Mouse (Mus musculus) ES-Bruce4 (cell line): Measurements from ENCODE around the gene Ankdd1a. TPM values are rescaled to one million over a fixed set of nuclear protein-coding genes. Genes with fewer than 3 reads are reported as not detected.

ENCODE experiments used
- H3K27ac ChIP-seq: 2 replicates; pipeline ENCODE4 v1.5.1; 2012; ENCODE audit warnings: low read length, inconsistent platforms; ENCODE audit not compliant: insufficient read depth
- H3K27me3 ChIP-seq: 2 replicates; pipeline ENCODE4 v1.6.1; 2012; ENCODE audit warnings: mild to moderate bottlenecking, low read length, inconsistent platforms; ENCODE audit not compliant: control insufficient read depth, poor library complexity, insufficient read depth, severe bottlenecking
- H3K36me3 ChIP-seq: 2 replicates; pipeline ENCODE4 v1.6.1; 2012; ENCODE audit warnings: inconsistent platforms, mild to moderate bottlenecking, low read length, moderate library complexity; ENCODE audit not compliant: control insufficient read depth, poor library complexity, insufficient read depth, severe bottlenecking
- H3K4me1 ChIP-seq: one replicate; pipeline ENCODE4 v1.8.1; 2011; ENCODE audit warnings: low read length; ENCODE audit not compliant: control insufficient read depth, insufficient read depth
- H3K4me3 ChIP-seq: 2 replicates; pipeline ENCODE4 v1.5.1; 2011; ENCODE audit warnings: low read depth, mild to moderate bottlenecking, low read length
- H3K9ac ChIP-seq: 2 replicates; pipeline ENCODE4 v1.6.1; 2012; ENCODE audit warnings: low read depth, mild to moderate bottlenecking, inconsistent platforms; ENCODE audit not compliant: poor library complexity, severe bottlenecking
- H3K9me3 ChIP-seq: replicated peaks from 2 replicates; pipeline ENCODE4 v1.6.1; 2012; ENCODE audit warnings: mild to moderate bottlenecking, low read length, inconsistent platforms; ENCODE audit not compliant: control insufficient read depth, poor library complexity, insufficient read depth, severe bottlenecking
- CTCF ChIP-seq: IDR thresholded peaks from one replicate; pipeline ENCODE4 v1.8.1; 2011; ENCODE audit warnings: low read depth, low read length
- EP300 ChIP-seq: IDR thresholded peaks from 2 replicates; pipeline ENCODE4 v1.6.1; 2011; ENCODE audit warnings: low read depth, low read length; ENCODE audit not compliant: insufficient read depth
- POLR2A ChIP-seq: IDR thresholded peaks from one replicate; pipeline ENCODE4 v1.8.1; 2011; ENCODE audit warnings: low read length; ENCODE audit not compliant: insufficient read depth
- polyA plus RNA-seq: library from polyadenylated mRNA; stranded (reverse); fragments of >200 nt; gene quantifications from 2 replicates; pipeline ENCODE4 v1.2.4, GENCODE M21; 2011; ENCODE audit warnings: low read depth; ENCODE audit not compliant: missing spikeins, insufficient read depth, insufficient read length

Gene Ankdd1a
- polyA plus RNA-seq, 1 experiment, result not detected

- no peaks in the 10 kb centered on the region for H3K4me1 ChIP-seq
- TF ChIP-seq CTCF (no peak), POLR2A (no peak), EP300 (no peak)
- no peaks in the 10 kb centered on the region for H3K27me3 ChIP-seq
- H3K4me3 ChIP-seq, result no peak overlapping the region
- no peak overlapping the region for H3K9ac ChIP-seq
- H3K27ac ChIP-seq, result no peak overlapping the region
- H3K36me3 ChIP-seq, result no peaks in the 10 kb centered on the region
- no peaks in the 10 kb centered on the region for H3K9me3 ChIP-seq
Observed at GRCm38 (mm10) chr9:65548311-65548710, 28.3 kb upstream of the Ankdd1a start.

DNA sequence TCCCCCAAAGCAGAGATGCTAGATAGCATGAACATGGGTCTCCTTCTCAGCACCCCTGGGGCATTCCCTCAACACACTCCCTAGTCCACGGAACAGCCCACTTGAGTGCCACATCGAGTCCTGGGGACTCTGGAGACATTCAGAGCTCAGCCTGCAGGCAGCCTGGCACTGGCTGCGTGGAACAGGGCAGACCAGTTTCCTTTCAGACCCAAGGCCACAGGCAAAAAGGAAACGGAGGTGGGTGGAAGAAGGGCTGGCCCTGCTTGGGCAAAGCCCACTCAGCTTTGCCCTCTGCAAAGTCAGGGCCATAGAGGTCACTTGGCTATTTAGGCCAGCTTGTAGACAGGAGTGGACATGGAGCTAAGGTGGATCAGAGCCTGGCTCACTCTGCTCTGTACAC, 27.9 kb upstream of the Ankdd1a start:
- Histone ChIP-seq H3K27me3 (no peaks in the 10 kb centered on the region), H3K4me1 (no peaks in the 10 kb centered on the region), H3K9me3 (no peaks in the 10 kb centered on the region), H3K9ac (no peak overlapping the region), H3K4me3 (no peak overlapping the region), H3K27ac (no peak overlapping the region), H3K36me3 (no peaks in the 10 kb centered on the region)
- TF ChIP-seq EP300, result no peak
- no peak for TF ChIP-seq CTCF
- no peak for TF ChIP-seq POLR2A

DNA sequence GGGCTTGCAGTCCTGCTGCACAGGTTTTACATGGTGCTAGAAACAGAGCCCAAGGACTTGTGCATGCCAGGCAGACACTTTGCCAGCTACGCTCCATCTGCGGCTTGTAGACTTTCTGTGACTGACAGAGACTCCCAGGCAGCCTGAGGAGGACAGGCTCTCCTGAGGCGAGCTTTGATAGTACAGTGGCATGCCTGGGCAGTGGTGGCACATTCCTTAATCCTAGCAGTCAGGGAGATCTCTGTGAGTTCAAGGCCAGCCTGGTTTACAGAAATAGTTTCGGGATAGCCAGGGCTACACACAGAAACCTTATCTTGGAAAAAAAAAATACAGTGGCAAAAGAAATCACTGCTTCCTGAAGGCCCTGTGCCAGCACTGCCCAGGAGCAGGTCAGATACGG, 27.1 kb upstream of the Ankdd1a start:
- H3K4me3 ChIP-seq, result no peak overlapping the region
- H3K4me1 ChIP-seq, result no peaks in the 10 kb centered on the region
- no peaks in the 10 kb centered on the region for H3K36me3 ChIP-seq
- H3K9me3 ChIP-seq, result no peaks in the 10 kb centered on the region
- TF ChIP-seq POLR2A (no peak), CTCF (no peak), EP300 (no peak)
- no peak overlapping the region for H3K9ac ChIP-seq
- no peak overlapping the region for H3K27ac ChIP-seq
- no peaks in the 10 kb centered on the region for H3K27me3 ChIP-seq

GRCm38 (mm10) chr9:65546413-65546695, 26.4 kb upstream of the Ankdd1a start:
- H3K36me3 ChIP-seq, result no peaks in the 10 kb centered on the region
- no peak overlapping the region for H3K9ac ChIP-seq
- H3K9me3 ChIP-seq, result no peaks in the 10 kb centered on the region
- H3K4me1 ChIP-seq, result no peaks in the 10 kb centered on the region
- no peak for TF ChIP-seq EP300
- TF ChIP-seq CTCF, result no peak
- no peak for TF ChIP-seq POLR2A
- H3K27ac ChIP-seq, result no peak overlapping the region
- no peaks in the 10 kb centered on the region for H3K27me3 ChIP-seq
- no peak overlapping the region for H3K4me3 ChIP-seq

DNA sequence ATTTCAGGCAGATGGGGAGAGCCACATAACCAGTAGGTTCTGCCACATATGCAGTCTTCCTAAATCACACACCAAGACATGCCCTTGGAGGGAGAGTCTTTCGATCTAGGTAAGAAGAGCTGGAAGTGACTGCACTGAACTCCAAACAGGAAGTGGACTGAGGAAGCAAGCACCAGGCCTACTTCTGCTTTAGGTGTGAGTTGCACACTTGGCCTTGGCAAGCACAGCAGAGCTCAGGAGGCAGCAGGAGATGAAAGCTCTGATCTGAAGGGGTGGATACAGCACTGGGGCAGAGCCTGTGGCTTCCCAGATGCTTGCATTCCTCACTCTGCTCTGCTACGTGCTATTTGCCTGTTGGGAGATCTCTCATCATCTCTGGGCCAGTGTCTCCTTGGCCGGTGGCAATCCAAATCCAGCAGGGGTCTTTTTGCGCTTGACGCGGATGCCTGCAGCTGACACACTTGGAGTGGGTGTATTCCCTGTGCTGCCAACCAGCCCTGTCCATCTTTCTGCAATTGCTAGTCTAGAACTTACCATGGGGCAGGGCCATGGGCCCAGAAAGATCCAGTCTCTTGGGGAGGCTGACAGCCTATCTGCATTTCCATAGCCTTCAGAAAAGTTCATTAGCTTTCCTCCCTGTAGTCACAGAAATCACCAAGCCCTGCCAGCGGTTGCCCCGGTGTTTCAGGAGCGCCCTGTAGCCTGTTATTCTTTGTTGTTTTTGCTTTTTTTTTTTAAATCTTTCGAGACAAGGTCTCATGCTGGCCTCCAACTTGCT, 25.8 kb upstream of the Ankdd1a start:
- no peak overlapping the region for H3K4me3 ChIP-seq
- no peaks in the 10 kb centered on the region for H3K36me3 ChIP-seq
- TF ChIP-seq EP300 (no peak), CTCF (no peak), POLR2A (no peak)
- H3K4me1 ChIP-seq, result no peaks in the 10 kb centered on the region
- H3K27ac ChIP-seq, result no peak overlapping the region
- H3K9ac ChIP-seq, result no peak overlapping the region
- H3K27me3 ChIP-seq, result no peaks in the 10 kb centered on the region
- H3K9me3 ChIP-seq, result no peaks in the 10 kb centered on the region

DNA sequence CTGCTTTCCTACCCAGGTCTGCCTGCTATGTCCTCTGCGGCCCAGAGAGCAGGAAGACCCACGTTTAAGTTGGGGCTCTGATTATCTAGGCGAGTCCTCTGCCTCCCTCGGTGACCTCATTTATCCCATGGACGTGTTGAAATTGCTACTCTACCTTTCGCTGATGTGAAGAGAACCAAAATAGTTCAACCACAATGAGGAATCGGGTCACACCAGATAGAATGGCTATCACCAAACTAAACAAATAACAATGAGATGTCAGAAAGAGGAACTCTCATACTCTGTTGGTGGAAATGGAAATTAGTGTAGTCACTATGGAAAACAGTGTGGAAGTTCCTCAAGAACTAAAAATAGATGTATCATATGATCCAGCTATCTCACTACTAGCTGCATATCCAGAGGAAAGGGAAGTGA, 22.1 kb upstream of the Ankdd1a start:
- Histone ChIP-seq H3K36me3 (no peaks in the 10 kb centered on the region), H3K9me3 (no peaks in the 10 kb centered on the region), H3K9ac (no peak overlapping the region), H3K4me1 (no peaks in the 10 kb centered on the region), H3K4me3 (no peak overlapping the region), H3K27ac (no peak overlapping the region), H3K27me3 (no peaks in the 10 kb centered on the region)
- TF ChIP-seq EP300 (no peak), CTCF (no peak), POLR2A (no peak)
